Mouse (Mus musculus) bone marrow macrophage, adult 2 months (primary cell): ENCODE data around the gene Socs5. TPM values are rescaled to one million over a fixed set of nuclear protein-coding genes. Genes with fewer than 3 reads are reported as not detected.
A peak's percentile ranks its signal among the peaks of the same experiment; 100 is the strongest.
"Not testable (repeated sequence)": the region's sequence is repeated elsewhere in the genome, so short reads cannot be mapped to it uniquely, and the experiment has no call there.

ENCODE experiments used
- H3K27ac ChIP-seq: 2 replicates; pipeline ENCODE4 v1.5.1; 2012; ENCODE audit warnings: low read depth, low read length; ENCODE audit not compliant: insufficient read depth
- H3K4me1 ChIP-seq: 2 replicates; pipeline ENCODE4 v1.6.1; 2012; ENCODE audit warnings: low read length; ENCODE audit not compliant: control insufficient read depth, insufficient read depth
- H3K4me3 ChIP-seq: 2 replicates; pipeline ENCODE4 v1.5.1; 2012; ENCODE audit warnings: mild to moderate bottlenecking, low read length, moderate library complexity; ENCODE audit not compliant: insufficient read depth
- CTCF ChIP-seq: IDR thresholded peaks from 2 replicates; pipeline ENCODE4 v1.5.1; 2012; ENCODE audit warnings: low read depth, mild to moderate bottlenecking, low read length, moderate library complexity
- POLR2A ChIP-seq: IDR thresholded peaks from 2 replicates; pipeline ENCODE4 v1.6.1; 2012; ENCODE audit warnings: mild to moderate bottlenecking, low read depth, low read length, borderline replicate concordance
- polyA plus RNA-seq: library from polyadenylated mRNA; stranded (reverse); fragments of >200 nt; gene quantifications from 2 replicates; pipeline ENCODE4 v1.2.4, GENCODE M21; 2012; ENCODE audit not compliant: missing spikeins, insufficient read depth, insufficient read length

Socs5 gene
- 19.6 and 20.4 TPM in 2 replicates for polyA plus RNA-seq

GRCm38 (mm10) chr17:87107623-87108221 is at the start of gene Socs5:
Gene Socs5 (plus strand): TSS chr17:87107679.
- Histone ChIP-seq H3K27ac (peak within 1 kb of the TSS; percentile 94), H3K4me1 (peaks cover 36% of the 10 kb centered on the region), H3K4me3 (peak within 1 kb of the TSS; percentile 82)
- no peak for TF ChIP-seq POLR2A
- TF ChIP-seq CTCF, result no peak

GRCm38 (mm10) chr17:87062639-87063038 is 44.8 kb upstream of the Socs5 start:
- TF ChIP-seq POLR2A, result no peak
- TF ChIP-seq CTCF, result no peak

GRCm38 (mm10) chr17:87063461-87063860 is 44.0 kb upstream of the Socs5 start:
- Histone ChIP-seq H3K27ac (no peak overlapping the region), H3K4me1 (peaks cover 5% of the 10 kb centered on the region), H3K4me3 (no peak overlapping the region)
- TF ChIP-seq POLR2A (no peak), CTCF (no peak)

More at GRCm38 (mm10) chr17:87062639-87063038, 44.8 kb upstream of the Socs5 start:
- Histone ChIP-seq H3K4me1 (peaks cover 5% of the 10 kb centered on the region), H3K4me3 (no peak overlapping the region), H3K27ac (no peak overlapping the region)

GRCm38 (mm10) chr17:87063969-87064368 is 43.5 kb upstream of the Socs5 start:
- TF ChIP-seq CTCF (no peak), POLR2A (no peak)
- H3K27ac ChIP-seq, result no peak overlapping the region
- H3K4me1 ChIP-seq, result peaks cover 5% of the 10 kb centered on the region
- H3K4me3 ChIP-seq, result no peak overlapping the region

- TF ChIP-seq CTCF, result no peak
- TF ChIP-seq POLR2A, result no peak
- H3K4me3 ChIP-seq, result no peak overlapping the region
- no peak overlapping the region for H3K27ac ChIP-seq
- H3K4me1 ChIP-seq, result peaks cover 4% of the 10 kb centered on the region
These were observed 38.5 kb upstream of the Socs5 start for GRCm38 (mm10) chr17:87068997-87069396.

- not testable (repeated sequence) for H3K4me3 ChIP-seq, H3K27ac ChIP-seq, H3K4me1 ChIP-seq
These were observed 35.3 kb upstream of the Socs5 start for GRCm38 (mm10) chr17:87072183-87072582.

GRCm38 (mm10) chr17:87072766-87073440 is 34.6 kb upstream of the Socs5 start:
- no peak for TF ChIP-seq POLR2A
- no peak for TF ChIP-seq CTCF
- no peak overlapping the region for H3K4me3 ChIP-seq
- H3K4me1 ChIP-seq, result peaks cover 2% of the 10 kb centered on the region; the same call in 1 of the 2 replicates
- H3K27ac ChIP-seq, result no peak overlapping the region

GRCm38 (mm10) chr17:87073470-87073869 is 34.0 kb upstream of the Socs5 start:
- TF ChIP-seq CTCF (no peak), POLR2A (no peak)

GRCm38 (mm10) chr17:87078217-87078616 is 29.3 kb upstream of the Socs5 start:
- not testable (repeated sequence) for H3K4me1 ChIP-seq, H3K4me3 ChIP-seq, H3K27ac ChIP-seq

More at GRCm38 (mm10) chr17:87073470-87073869, 34.0 kb upstream of the Socs5 start:
- Histone ChIP-seq H3K27ac (no peak overlapping the region), H3K4me3 (no peak overlapping the region), H3K4me1 (peaks cover 2% of the 10 kb centered on the region; the same call in 1 of the 2 replicates)

GRCm38 (mm10) chr17:87080724-87081123 is 26.8 kb upstream of the Socs5 start:
- Histone ChIP-seq H3K4me1 (peaks cover 6% of the 10 kb centered on the region), H3K27ac (no peak overlapping the region), H3K4me3 (no peak overlapping the region)
- no peak for TF ChIP-seq POLR2A
- TF ChIP-seq CTCF, result no peak
